ENCODE assay signal across 8 mouse cellular contexts in genomic region chr19:7161064-7161463, GRCm38 (mm10). TPM values are rescaled to one million over a fixed set of nuclear protein-coding genes. Genes with fewer than 3 reads are reported as not detected.
"Had no signal": no experiment of that assay in that cellular context is flagged by ENCODE, and none has a peak within 500 bp of the region (broad histone marks: within the 10 kb centered on the region; RNA-seq: fewer than 3 reads in every experiment).

No protein-coding gene starts in this region.

- ATAC-seq: intestine, embryonic 16.5 days had no signal

- H3K27ac ChIP-seq: limb, embryonic 13.5 days; liver, embryonic 14.5 days; neural tube, embryonic 12.5 days had no signal

- H3K9ac ChIP-seq: liver, embryonic 14.5 days; stomach, embryonic 15.5 days had no signal

- H3K36me3 ChIP-seq: limb, embryonic 13.5 days; neural tube, embryonic 12.5 days; stomach, embryonic 15.5 days had no signal

- H3K9me3 ChIP-seq: limb, embryonic 13.5 days; neural tube, embryonic 12.5 days; stomach, embryonic 15.5 days had no signal

- H3K4me3 ChIP-seq: limb, embryonic 13.5 days; neural tube, embryonic 12.5 days; stomach, embryonic 15.5 days had no signal

- DNase-seq: kidney, adult 8-10 months; lung, adult 18-20 months had no signal

RNA-seq across cellular contexts. Expression of gene Flrt1, which starts 55.5 kb away (rescaled TPM):
- total RNA-seq: megakaryocyte-erythroid progenitor cell, adult 5-6 weeks had no signal
